Mouse (Mus musculus): ENCODE measurements around the gene Ptbp2.

Gene Ptbp2

DNA sequence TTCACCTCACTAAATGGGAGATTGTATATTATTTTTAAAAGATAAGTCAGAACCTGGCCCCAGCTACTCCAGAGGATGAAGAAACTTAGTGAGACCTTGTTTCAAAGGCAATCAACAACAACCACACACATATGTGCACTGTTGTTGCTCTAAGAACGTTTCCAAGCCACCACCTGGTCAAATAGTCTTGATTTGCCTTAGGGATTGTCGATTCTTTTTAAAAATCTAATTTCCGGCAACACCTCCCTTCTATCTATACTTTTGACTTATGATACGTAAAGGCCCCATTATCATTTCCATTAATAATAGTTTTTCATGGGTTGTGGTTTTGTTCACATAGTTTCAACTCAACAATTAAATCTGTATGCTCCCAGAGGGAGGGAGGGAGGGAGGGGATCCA, at the start of gene Ptbp2:
Gene Ptbp2, minus strand, starts transcription at position 101 of the 400 bp plus-strand sequence.
- no peak for DNase-seq

DNA sequence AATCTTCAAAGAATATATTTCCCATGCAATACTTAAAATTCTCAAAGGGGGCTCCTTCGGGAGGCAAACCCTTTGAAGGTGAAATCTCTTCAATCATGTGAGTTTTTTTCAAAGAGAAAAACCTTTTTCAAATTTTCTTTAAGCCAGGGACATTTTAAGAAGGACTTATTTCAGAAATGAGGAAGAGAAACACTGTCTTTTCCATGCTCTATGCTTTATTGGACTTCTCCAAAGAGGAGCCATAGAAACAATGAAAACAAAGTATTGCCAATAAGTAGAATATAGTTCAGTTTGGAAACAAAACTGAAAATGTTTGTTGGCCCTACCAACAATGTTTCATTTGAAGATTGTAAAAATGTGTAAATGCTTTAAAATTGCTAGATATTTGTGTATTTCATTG, 30.4 kb upstream of the Ptbp2 start:
- DNase-seq, result no peak

DNA sequence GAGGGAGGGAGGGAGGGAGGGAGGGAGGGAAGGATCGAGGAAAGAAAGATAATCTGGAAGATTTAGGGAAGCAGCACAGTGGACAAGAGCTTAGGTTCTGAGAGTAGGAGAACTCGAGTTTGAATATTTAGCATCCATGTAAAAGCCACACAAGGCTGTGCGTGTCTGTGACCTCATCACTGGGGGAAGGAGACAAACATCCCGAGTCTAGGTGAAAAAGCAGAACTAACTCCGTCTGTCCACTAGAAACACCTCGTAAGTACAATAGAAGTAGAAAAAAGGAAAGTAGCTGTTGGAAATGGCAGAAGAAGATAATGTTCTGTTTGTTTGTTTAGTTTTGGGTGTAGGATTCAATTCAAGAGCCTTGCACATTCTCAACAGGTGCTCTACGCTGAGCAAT, 21.9 kb upstream of the Ptbp2 start:
- no peak for DNase-seq

DNA sequence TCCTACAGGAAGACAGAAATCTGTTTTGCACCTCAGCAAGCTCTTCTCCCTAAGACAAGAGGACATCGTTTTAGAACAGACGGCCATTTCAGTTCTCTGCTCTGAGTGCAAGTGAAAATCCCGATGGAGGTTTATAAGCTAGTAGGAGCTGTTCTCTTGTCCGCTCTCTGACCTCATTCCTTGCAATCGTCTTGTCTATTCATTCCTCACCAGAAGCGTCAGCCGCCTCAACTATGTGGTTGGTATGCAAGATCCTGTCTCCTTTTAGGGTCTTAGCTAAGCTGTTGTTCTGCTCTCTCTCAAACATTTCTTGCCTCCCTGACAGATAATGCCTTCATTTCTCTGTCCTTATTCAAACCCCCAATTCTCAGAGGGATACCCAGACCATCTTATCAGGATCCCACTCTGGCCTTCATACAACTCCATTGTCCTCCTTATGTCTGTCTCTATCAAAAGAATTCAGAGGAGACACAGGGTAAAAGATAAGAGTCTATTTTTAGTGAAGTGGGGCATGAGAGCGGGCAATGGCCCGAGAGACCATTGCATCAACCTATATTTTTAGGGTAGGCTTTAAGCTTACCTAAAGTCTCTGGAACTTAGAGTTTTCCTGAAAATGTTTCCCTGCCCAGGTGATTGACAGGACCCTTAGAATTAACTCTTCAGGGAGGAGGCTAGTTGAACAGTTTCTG, 10.6 kb upstream of the Ptbp2 start:
- no peak for DNase-seq

DNA sequence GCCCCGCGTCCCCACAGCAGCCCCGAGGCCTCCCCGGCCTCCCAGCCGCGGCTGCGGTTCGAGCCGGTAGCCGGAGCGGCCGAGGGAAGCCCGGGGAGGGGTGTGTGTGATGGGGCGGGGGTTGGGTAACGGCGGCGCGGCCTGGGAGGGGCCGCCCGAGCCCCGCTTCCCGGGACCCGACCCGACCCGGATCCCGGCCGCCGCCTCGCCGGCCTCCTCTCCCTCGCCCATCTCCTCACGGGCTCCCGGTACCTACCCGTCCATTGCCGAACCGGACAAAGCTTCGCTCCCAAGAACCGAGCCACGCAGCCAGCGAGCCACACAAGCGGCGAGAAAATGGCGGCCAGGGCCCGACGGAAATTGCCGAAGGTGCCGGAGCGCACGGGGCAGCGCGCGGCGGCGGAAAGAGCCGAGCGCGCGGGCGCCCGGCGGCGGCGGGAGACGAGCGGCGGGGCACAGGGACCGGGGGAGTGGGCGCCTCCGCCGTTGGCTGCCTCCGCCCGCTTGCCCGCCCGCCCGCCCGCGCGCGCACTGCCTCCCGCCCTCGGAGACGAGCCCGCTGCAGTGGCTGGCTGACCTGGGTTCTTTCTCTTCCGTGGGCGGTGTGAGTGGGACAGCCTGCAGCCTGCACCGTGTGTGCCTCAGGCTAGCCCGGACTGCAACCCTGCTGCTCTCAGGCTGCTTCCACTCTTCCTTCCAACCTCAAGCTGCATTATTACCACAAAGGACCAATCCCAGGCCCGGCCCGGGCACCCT, 1.1 kb downstream of the Ptbp2 start:
- peak; percentile 81 for DNase-seq

DNA sequence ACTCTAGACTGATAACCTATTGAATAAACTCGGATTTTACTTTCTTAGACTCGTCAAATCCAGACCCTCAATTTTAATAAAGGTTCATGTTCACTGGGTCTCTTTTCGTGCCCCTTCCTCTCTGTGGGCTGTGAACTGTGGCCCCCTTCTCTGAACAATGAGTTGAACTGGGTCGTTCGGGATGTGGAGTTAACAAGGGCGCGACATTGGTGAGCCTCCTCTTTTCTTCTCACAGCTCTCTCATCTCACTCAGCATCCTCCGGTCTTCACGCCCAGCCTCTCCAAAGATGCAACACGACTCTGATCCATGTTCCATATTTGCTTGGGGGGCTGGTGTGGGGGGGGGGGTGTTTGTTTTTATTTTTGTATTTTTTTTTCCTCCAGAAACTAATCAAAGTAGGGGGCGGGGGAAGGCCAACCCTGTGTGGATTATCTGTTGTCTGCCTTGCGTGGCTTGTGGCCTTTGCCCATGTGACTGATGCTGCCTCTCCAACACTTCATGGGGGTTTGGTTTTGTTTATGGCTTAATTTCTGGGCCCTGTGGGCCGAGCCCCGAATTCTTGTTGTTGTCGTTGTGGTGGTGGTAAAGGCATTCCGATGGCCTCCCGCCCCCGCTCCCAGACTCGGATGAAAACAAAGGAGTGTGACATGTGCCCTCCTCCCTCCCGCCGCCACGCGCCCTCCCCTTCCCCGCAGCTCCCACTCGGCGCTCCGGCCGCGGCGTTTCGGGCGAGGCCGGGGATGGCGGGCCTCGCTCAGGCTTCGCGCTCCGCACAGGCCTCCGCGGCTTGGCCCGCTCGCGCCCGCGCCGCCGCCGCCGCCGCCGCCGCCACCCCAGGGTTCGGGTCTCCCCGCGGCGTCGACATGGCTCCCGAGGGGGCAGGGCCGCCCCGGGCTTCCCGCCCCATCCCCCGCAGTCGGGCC, 2.0 kb downstream of the Ptbp2 start:
- peak; percentile 36 for DNase-seq

DNA sequence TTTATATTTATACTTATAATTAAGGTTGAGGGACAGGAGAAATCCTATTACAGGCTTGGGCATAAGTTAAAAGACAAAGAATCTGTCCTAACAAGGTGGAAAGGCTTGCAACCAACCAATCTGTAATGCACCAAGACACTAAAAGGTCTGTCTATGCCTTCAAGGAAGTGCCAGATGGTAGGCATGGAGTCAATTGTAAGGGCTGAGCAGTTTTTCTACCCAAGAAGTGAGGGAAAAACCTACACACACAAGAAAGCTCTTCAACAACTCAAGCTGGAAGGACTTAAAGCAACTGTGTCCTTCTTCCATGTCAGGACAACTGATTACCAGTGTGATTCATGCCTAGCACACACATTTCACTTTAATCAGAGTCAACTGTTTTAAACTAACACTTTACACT, 3.4 kb downstream of the Ptbp2 start:
- no peak for DNase-seq

DNA sequence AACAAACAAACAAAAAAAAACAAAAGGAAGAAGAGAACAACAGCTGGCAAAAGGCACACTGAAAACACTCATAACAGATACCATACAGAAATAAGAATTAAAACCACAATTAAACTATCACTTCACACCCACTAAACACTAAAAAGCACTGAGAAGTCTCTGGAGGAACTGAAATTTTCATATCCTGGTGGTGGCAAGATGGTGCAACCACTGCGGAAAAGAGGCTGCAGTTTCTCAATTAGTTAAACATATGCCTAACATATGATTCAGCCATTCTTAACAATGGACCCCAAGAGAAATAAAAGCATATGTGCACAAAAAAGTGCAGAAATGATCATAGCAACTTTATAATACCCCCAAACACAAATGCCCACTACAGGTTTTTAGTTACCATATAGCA, 5.0 kb downstream of the Ptbp2 start:
- no peak for DNase-seq

DNA sequence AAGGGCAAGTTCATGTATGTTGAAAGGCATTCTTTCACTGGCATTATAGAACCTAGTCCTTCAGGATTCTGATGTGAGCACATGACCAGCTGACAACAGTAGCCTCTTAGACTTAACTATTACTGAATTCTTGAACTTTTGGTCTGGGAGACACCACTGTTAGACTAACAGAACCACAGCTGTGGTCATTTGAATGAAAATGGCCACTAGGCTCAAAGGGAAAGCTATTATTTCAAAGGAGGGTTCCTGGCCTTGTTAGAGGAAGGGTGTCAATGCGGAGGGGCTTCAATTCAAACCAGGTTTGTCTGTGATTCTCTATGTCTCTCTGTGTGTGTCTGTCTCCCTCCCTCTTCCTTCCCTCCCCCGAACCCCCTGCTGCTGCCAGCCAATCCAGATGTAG, 5.8 kb downstream of the Ptbp2 start:
- DNase-seq, result no peak

DNA sequence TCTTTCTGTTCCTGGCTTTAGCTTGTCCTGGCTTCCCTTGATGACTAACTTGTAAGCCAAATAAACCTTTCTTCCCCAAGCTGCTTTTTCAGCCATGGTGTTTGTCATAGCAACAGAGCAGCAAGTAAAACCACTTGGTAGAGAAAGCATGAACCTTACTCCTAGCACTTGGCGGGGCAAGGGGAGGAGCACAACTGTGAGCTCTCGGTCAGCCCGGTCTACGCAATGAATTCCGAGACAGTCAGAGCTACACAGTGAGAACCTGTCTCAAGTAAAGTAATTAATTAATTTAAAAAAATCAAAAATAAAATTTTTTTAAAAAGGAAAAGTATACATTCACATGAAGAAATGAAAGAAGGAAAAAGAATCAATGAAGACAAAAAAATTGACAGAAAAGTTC, 8.1 kb downstream of the Ptbp2 start:
- DNase-seq, result peak; percentile 8

DNA sequence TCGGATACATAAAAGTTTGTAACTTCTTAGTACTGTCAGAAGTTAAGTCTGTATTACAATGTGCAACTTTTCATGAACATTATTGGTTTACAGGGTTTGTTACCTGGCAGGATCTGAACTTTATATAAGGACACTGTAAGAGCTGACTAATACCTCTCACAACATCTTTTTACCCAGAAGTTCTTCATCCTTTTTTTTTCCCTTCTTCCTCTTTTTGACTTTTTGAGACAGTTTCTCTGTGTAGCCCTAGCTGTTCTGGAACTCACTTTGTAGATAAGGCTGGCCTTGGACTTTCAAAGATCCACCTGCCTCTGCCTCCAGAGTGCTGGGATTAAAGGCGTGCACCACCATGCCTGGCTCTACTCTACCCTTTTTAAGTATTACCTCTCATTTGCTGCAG, 11.5 kb downstream of the Ptbp2 start:
- DNase-seq, result no peak

DNA sequence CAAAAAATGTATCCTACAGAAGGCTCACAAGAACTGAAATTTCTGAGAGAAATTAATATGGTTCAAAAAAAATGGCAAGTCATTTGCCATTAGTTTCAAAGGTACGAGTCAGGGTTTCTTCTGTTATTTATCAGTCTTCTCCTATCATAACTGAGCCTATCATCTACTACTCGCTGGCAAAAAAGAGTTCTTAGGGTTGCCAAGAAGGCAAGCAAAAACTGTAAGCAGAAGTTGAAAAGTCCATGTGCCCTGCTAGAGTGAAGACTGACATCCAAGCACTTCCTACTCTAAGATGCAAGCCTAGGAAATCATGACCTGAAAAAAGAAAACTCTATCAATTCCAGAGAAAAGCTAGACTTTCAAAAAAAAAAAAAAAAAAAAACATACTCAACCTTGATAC, 20.5 kb downstream of the Ptbp2 start:
- no peak for DNase-seq

DNA sequence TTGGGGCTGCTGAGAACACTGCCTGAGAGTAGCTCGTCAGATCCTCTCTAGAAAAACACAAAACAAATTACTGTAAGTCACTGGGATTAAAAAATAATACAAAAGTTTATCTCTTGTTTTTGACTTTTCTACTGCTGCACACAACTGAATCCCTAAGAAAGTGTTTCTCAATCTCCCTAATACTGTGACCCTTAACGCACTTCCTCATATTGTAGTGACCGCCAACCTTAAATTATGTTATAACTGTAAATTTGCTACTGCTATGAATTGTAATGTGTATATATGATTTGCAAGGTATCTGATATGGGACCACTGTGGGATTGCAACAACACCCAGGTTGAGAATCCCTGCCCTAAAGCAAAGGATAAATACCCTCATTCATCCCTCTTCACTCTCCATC, 22.5 kb downstream of the Ptbp2 start:
- DNase-seq, result no peak

DNA sequence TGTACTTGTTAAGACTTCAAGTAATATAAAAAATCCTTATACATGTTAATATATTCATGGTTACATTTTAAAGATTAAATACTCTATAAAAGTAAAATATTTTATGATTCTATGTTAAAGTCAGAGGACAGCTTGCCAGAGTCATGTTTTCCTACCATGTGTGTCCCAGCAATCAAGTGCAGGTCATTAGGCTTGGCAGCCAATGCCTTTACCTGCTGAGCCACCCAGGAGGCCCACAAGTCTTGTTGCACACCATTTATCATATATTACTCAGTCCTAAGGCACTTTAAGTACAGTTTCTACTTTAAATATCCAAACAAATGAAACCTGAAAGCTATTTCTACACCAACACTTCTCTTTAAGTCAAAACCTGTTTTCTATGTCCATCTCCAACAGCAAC, 30.5 kb downstream of the Ptbp2 start:
- DNase-seq, result no peak

DNA sequence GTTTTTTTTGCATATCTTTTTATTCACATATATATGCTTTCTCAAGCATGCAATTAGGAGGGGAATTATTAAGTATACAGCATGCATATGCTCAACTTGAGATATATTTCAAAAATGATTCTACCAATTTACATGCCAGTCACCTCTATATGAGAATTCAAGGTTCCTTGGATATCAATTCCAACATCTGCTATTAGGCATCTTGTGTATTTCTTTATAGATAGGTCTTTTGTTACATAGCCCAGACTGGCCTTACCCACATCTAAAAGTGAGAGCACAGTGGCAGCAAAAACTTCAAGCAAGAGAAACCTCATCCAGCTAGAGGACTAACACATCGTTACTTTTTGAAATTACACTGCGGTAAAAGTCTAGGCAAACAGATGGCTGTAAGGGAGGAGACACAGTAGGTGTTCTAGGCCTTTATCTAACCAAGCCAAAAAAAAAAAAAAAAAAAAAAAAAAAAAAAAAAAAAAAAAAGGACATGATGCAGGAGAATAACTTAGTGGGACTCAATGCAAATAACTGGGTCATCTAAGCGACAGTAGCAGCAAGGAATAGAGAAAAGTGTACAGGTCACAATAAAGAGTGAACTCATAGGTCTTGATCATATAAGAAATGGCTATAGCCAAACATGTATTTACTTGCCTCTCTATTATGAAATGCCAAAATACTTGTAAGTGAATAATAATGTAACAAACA, 34.6 kb downstream of the Ptbp2 start:
- no peak for DNase-seq

DNA sequence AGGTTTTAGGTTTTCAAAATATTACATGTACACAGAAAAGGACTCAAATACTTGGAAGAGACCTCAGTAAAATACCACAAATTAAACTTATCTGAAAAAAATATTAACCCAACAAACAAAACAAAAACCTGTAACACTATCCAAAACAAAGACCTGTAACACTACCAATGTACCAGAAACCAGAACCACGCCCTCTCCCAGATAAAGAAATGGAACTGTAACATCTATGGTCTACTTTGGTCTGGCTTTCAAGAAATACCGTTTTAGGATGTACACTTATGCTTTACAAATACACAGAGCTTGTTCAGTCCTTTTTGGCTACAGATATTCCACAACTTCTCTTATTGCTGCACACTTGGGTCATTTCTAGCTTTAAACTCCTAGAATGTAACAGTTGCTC, 35.1 kb downstream of the Ptbp2 start:
- DNase-seq, result no peak

DNA sequence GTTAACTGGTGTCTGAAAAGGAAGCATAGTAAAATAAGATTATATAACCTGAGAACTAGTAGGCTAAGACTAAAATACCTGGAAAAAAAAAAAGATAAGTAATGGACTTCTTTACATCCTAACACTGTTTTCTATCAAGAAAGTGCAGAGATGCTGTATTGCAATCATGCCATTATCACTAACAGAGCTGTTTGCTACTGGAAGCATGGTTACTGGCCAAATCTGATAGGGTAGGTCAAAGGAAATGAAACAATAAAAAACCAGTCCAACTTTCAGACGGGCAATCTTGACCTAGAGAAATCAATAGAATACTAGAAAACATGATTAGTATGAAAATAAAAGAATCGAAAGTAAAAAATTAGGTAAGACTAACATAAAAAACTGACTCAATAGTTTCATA, 37.6 kb downstream of the Ptbp2 start:
- DNase-seq, result no peak

DNA sequence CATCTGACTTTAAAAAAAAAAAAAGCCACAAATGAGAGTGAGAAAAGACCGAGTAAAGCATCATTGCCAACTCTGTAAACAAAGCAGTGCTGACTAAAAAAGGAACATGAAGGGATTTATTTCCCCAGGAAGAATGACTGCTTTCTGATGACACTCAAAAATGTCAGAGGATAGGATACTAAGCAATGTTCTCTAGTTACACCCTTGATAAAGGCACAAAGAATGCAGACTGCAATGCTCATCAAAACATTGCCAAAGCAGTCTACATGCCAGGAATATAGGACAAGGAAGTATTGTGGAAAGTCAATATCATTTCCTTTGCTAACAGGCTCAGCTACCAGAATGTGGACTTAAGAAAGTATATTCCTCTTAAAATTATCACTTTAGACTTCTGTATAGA, 38.5 kb downstream of the Ptbp2 start:
- no peak for DNase-seq

DNA sequence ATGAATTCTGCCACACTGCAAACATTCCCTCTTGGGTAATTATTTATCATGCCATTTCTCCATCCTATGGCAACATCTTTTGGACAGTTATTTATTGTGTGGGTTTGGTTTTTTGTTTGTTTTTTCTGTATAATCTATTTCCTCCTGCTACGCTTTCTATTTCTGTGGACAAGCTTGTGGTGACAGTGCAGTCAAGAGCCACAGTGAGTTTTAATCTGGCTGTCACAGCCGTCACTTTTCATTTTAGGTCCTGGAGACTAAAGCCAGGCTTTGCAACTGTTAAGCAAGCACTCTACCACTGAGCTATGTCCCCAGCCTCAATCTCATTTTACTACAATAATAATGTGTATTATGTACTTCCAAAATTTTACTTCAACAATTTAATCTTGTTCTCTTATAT, 54.4 kb downstream of the Ptbp2 start:
- no peak for DNase-seq

DNA sequence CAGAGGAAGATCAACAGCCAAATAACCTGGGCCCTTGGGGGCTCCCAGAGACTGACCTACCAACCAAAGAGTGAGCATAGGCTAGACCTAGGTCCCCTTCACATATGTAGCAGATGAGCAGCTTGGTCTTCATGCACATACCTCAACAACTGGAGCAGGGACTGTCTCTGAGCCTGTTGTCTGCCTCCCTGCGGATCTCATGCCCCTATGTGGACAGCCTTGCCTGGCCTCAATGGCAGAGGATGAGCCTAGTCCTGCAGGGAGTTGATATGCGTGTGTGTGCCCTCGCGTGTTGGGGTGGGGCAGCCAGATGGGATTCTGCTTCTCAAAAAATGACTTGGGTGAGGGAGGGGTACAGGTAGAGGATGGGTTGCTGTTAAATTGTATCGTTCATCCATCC, 72.2 kb downstream of the Ptbp2 start:
- DNase-seq, result no peak

DNA sequence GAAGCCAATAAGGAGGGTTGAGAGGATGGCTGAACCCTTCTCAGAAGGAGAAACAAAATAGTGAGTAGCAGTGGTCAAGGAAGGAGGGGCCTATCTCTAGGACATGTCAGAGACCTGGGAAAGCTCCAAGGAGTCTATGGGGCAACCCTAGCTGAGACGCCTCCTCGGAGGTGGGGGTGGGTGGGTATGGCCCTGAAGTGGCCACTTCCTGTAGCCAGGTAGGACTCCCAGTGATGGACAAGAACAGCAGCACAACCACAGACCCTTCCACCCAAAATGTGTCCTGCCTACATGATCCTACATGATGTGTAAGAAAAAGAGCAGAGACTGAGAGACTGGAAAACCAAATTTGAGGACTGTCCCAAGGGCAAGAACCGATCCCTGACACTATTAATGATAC, 72.8 kb downstream of the Ptbp2 start:
- no peak for DNase-seq

DNA sequence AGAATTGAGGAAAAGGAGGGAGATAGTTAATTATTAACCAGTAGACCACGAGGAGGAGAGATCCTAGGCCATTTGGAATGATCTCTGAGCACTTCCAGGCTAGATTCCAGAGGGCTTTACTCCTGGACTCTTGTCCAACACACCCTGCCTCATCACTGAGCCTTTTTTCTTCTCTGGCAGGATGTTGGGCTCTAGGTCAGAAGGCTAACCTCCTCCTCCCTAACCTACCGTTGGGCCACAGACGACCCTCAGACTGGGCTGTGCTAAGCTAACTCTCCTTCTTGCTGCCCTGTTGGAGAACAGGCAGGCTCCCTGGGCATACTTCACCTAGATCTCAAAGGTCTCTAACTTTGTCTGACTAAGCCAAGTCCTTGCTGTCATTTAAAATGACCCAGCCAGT, 82.8 kb downstream of the Ptbp2 start:
- peak; percentile 69 for DNase-seq

DNA sequence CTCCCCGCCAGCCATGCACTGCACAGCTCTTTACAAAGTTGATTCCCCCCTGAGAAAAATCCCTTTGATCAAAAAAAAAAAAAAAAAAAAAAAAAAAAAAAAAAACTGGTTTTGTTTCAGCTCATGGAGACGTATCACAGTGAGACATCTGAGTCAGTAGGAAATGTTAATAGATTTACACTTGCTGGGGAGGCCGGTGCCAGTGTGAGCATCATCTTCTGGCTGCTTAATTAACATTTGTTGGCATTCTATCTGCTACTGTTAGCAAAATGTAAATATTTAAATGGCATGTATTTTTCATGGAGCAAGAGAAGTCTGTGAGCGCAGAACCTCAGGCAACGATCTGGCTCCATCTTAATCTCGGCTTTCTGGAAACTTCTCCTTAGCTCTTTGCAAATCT, 99.5 kb downstream of the Ptbp2 start:
- no peak for DNase-seq
